Mouse (Mus musculus) cortical plate, adult 2 months (tissue): Measurements from ENCODE around the gene Cacna2d2. TPM values are rescaled to one million over a fixed set of nuclear protein-coding genes. Genes with fewer than 3 reads are reported as not detected.

Experiments
- H3K27ac ChIP-seq: fragments of 200-500 bp; 2 replicates; pipeline ENCODE4 v1.5.1; 2012; ENCODE audit warnings: low read length, control low read depth, inconsistent platforms; ENCODE audit not compliant: insufficient read depth
- H3K4me1 ChIP-seq: fragments of 200-500 bp; 2 replicates; pipeline ENCODE4 v1.6.1; 2011; ENCODE audit warnings: low read length; ENCODE audit not compliant: control insufficient read depth, insufficient read depth
- H3K4me3 ChIP-seq: fragments of 200-500 bp; 2 replicates; pipeline ENCODE4 v1.5.1; 2011; ENCODE audit warnings: mild to moderate bottlenecking, low read length, control low read depth; ENCODE audit not compliant: insufficient read depth
- CTCF ChIP-seq: fragments of 200-500 bp; IDR thresholded peaks from 2 replicates; pipeline ENCODE4 v1.5.1; 2011; ENCODE audit warnings: mild to moderate bottlenecking, control low read depth, low read length; ENCODE audit not compliant: insufficient read depth; ENCODE audit errors: extremely low read depth
- POLR2A ChIP-seq: fragments of 200-500 bp; IDR thresholded peaks from 2 replicates; pipeline ENCODE4 v1.6.1; 2011; ENCODE audit warnings: mild to moderate bottlenecking, low read length, control low read depth; ENCODE audit not compliant: insufficient read depth; ENCODE audit errors: extremely low read depth
- polyA plus RNA-seq: library from polyadenylated mRNA; depleted of rRNA; stranded (reverse); fragments of >200 nt; gene quantifications from 2 replicates; pipeline ENCODE4 v1.2.3, GENCODE M21; 2012

The Cacna2d2 gene
- polyA plus RNA-seq, 1 experiment = 32.9 TPM

- Histone ChIP-seq H3K4me1 (no peaks in the 10 kb centered on the region), H3K4me3 (no peak overlapping the region), H3K27ac (no peak overlapping the region)
- TF ChIP-seq CTCF (no peak), POLR2A (no peak)
Observed at GRCm38 (mm10) chr9:107478979-107479378, 79.6 kb downstream of the Cacna2d2 start.

GRCm38 (mm10) chr9:107479593-107479992, 80.2 kb downstream of the Cacna2d2 start:
- H3K4me3 ChIP-seq = no peak overlapping the region
- no peaks in the 10 kb centered on the region; the same call in 1 of the 2 replicates for H3K4me1 ChIP-seq
- TF ChIP-seq CTCF (no peak), POLR2A (no peak)
- H3K27ac ChIP-seq = no peak overlapping the region

GRCm38 (mm10) chr9:107480477-107481069, 81.2 kb downstream of the Cacna2d2 start:
- H3K27ac ChIP-seq = no peak overlapping the region
- H3K4me1 ChIP-seq = no peaks in the 10 kb centered on the region; the same call in 1 of the 2 replicates
- TF ChIP-seq CTCF (no peak), POLR2A (no peak)
- no peak overlapping the region for H3K4me3 ChIP-seq

GRCm38 (mm10) chr9:107481340-107481739, 81.9 kb downstream of the Cacna2d2 start:
- no peaks in the 10 kb centered on the region; the same call in 1 of the 2 replicates for H3K4me1 ChIP-seq
- no peak overlapping the region for H3K27ac ChIP-seq
- H3K4me3 ChIP-seq = no peak overlapping the region
- TF ChIP-seq POLR2A (no peak), CTCF (no peak)

GRCm38 (mm10) chr9:107482004-107482403, 82.6 kb downstream of the Cacna2d2 start:
- TF ChIP-seq CTCF = no peak
- TF ChIP-seq POLR2A = no peak
- no peak overlapping the region for H3K4me3 ChIP-seq
- H3K27ac ChIP-seq = no peak overlapping the region
- H3K4me1 ChIP-seq = no peaks in the 10 kb centered on the region; the same call in 1 of the 2 replicates

GRCm38 (mm10) chr9:107482770-107483169, 83.4 kb downstream of the Cacna2d2 start:
- no peak overlapping the region for H3K4me3 ChIP-seq
- TF ChIP-seq POLR2A = no peak
- 0 out of 2 replicates have a peak, but pooled peaks have one; percentile 2 for TF ChIP-seq CTCF

GRCm38 (mm10) chr9:107483714-107484113, 84.3 kb downstream of the Cacna2d2 start:
- Histone ChIP-seq H3K4me3 (no peak overlapping the region), H3K27ac (no peak overlapping the region), H3K4me1 (no peaks in the 10 kb centered on the region; the same call in 1 of the 2 replicates)
- no peak for TF ChIP-seq CTCF
- no peak for TF ChIP-seq POLR2A

More at GRCm38 (mm10) chr9:107482770-107483169, 83.4 kb downstream of the Cacna2d2 start:
- Histone ChIP-seq H3K4me1 (no peaks in the 10 kb centered on the region; the same call in 1 of the 2 replicates), H3K27ac (no peak overlapping the region)

- H3K4me1 ChIP-seq = no peaks in the 10 kb centered on the region; the same call in 1 of the 2 replicates
- H3K4me3 ChIP-seq = no peak overlapping the region
- TF ChIP-seq POLR2A = no peak
- TF ChIP-seq CTCF = no peak
- H3K27ac ChIP-seq = no peak overlapping the region
Observed at GRCm38 (mm10) chr9:107484302-107484701, 84.9 kb downstream of the Cacna2d2 start.

GRCm38 (mm10) chr9:107484766-107485165, 85.4 kb downstream of the Cacna2d2 start:
- no peaks in the 10 kb centered on the region; the same call in 1 of the 2 replicates for H3K4me1 ChIP-seq

GRCm38 (mm10) chr9:107486086-107486485, 86.7 kb downstream of the Cacna2d2 start:
- TF ChIP-seq POLR2A (no peak), CTCF (no peak)
- Histone ChIP-seq H3K27ac (no peak overlapping the region), H3K4me1 (no peaks in the 10 kb centered on the region; the same call in 1 of the 2 replicates), H3K4me3 (no peak overlapping the region)

More at GRCm38 (mm10) chr9:107484766-107485165, 85.4 kb downstream of the Cacna2d2 start:
- Histone ChIP-seq H3K4me3 (no peak overlapping the region), H3K27ac (no peak overlapping the region)
- TF ChIP-seq POLR2A (no peak), CTCF (no peak)
